Mouse (Mus musculus) stomach, embryonic 14.5 days (tissue): ENCODE results near the gene Rcn2. TPM values are rescaled to one million over a fixed set of nuclear protein-coding genes. Genes with fewer than 3 reads are reported as not detected.
"Not testable (repeated sequence)": the region's sequence is repeated elsewhere in the genome, so short reads cannot be mapped to it uniquely, and the experiment has no call there.

Experiments
- ATAC-seq: fragments of 200-750 bp; cut with Nextera tagmentation; 2 replicates; pipeline ENCODE4 v1.8.0; 2017; ENCODE audit warnings: low read depth, moderate TSS enrichment; ENCODE audit not compliant: insufficient number of reproducible peaks, insufficient read depth, low FRiP score
- H3K27ac ChIP-seq: fragments of 300-500 bp; sonication (generic); 2 replicates; pipeline ENCODE4 v1.5.1; 2014; ENCODE audit warnings: mild to moderate bottlenecking, low read length, moderate library complexity, mixed read lengths
- H3K27me3 ChIP-seq: fragments of 300-500 bp; sonication (generic); 2 replicates; pipeline ENCODE4 v1.6.1; 2014; ENCODE audit warnings: low read length, control low read depth, mixed read lengths; ENCODE audit not compliant: control insufficient read depth, insufficient read depth
- H3K36me3 ChIP-seq: fragments of 300-500 bp; sonication (generic); 2 replicates; pipeline ENCODE4 v1.6.1; 2014; ENCODE audit warnings: mild to moderate bottlenecking, control low read depth, low read length, moderate library complexity, mixed read lengths; ENCODE audit not compliant: control insufficient read depth, insufficient read depth
- H3K4me1 ChIP-seq: fragments of 300-500 bp; sonication (generic); 2 replicates; pipeline ENCODE4 v1.6.1; 2014; ENCODE audit warnings: low read length, control low read depth, mixed read lengths; ENCODE audit not compliant: control insufficient read depth, insufficient read depth
- H3K4me2 ChIP-seq: fragments of 300-500 bp; sonication (generic); replicated peaks from 2 replicates; pipeline ENCODE4 v1.6.1; 2014; ENCODE audit warnings: low read depth, low read length, control low read depth
- H3K4me3 ChIP-seq: fragments of 300-500 bp; sonication (generic); 2 replicates; pipeline ENCODE4 v1.5.1; 2014; ENCODE audit warnings: low read depth, low read length, control low read depth
- H3K9ac ChIP-seq: fragments of 300-500 bp; sonication (generic); replicated peaks from 2 replicates; pipeline ENCODE4 v1.6.1; 2014; ENCODE audit warnings: low read depth, mild to moderate bottlenecking, control low read depth, low read length, moderate library complexity, mixed read lengths
- H3K9me3 ChIP-seq: fragments of 300-500 bp; sonication (generic); 2 replicates; pipeline ENCODE4 v1.6.1; 2016; ENCODE audit warnings: low read depth, low read length, control low read depth; ENCODE audit not compliant: control insufficient read depth
- WGBS: fragments of 180-500 bp; shearing (Covaris S2); extraction: QIAGEN DNeasy Blood & Tissue Kit; methylation state at CpG from one replicate; pipeline ENCODE4 v1.1.7; 2014; 5-methylcytosine and 5-hydroxymethylcytosine counted together
- polyA plus RNA-seq: library from polyadenylated mRNA; unstranded; fragments of >200 nt; fragmentation: Nextera tagmentation; extraction: Ambion mirVana; gene quantifications from 2 replicates; pipeline ENCODE4 v1.2.1, GENCODE M21; 2014

The Rcn2 gene
- 243 and 247 TPM in 2 replicates for polyA plus RNA-seq

- Histone ChIP-seq H3K27ac (peak within 1 kb of the TSS; percentile 93), H3K9me3 (no peaks in the 10 kb centered on the region), H3K4me3 (peak within 1 kb of the TSS; percentile 63), H3K4me2 (peak within 1 kb of the TSS; percentile 47), H3K4me1 (peaks cover 6% of the 10 kb centered on the region; the same call in 1 of the 2 replicates), H3K36me3 (peaks cover 10% of the 10 kb centered on the region), H3K27me3 (no peaks in the 10 kb centered on the region), H3K9ac (peak within 1 kb of the TSS; percentile 85)
- ATAC-seq: peak; percentile 100
- under 1% methylated on average over 46 of the region's 49 CpGs for WGBS
Observed at GRCm38 (mm10) chr9:56041372-56042180, at the start of gene Rcn2. TSS of gene Rcn2 (plus strand) at chr9:56041845.

- ATAC-seq, H3K27ac ChIP-seq: not testable (repeated sequence)
- WGBS: no CpG with 5 or more reads among the region's 2 CpGs
Observed at GRCm38 (mm10) chr9:56004679-56005078, 37.0 kb upstream of the Rcn2 start.

GRCm38 (mm10) chr9:56010450-56010849 is 31.2 kb upstream of the Rcn2 start, which contains the start of gene 4930563M21Rik:
TSS of gene 4930563M21Rik (minus strand) at chr9:56010550.
- no peak for ATAC-seq
- no peak within 1 kb of the TSS for H3K4me2 ChIP-seq
- H3K36me3 ChIP-seq: no peaks in the 10 kb centered on the region
- WGBS: 75% methylated on average over 4 of the region's 4 CpGs
- H3K4me3 ChIP-seq: no peak within 1 kb of the TSS
- H3K27ac ChIP-seq: no peak within 1 kb of the TSS
- no peaks in the 10 kb centered on the region for H3K9me3 ChIP-seq
- no peaks in the 10 kb centered on the region for H3K4me1 ChIP-seq
- H3K27me3 ChIP-seq: no peaks in the 10 kb centered on the region
- no peak within 1 kb of the TSS for H3K9ac ChIP-seq

More at GRCm38 (mm10) chr9:56004679-56005078, 37.0 kb upstream of the Rcn2 start:
- not testable (repeated sequence) for H3K27me3 ChIP-seq, H3K9ac ChIP-seq, H3K4me3 ChIP-seq, H3K36me3 ChIP-seq, H3K9me3 ChIP-seq, H3K4me2 ChIP-seq, H3K4me1 ChIP-seq

GRCm38 (mm10) chr9:56024772-56025171 is 16.9 kb upstream of the Rcn2 start:
- no peak overlapping the region for H3K4me2 ChIP-seq
- H3K27me3 ChIP-seq: no peaks in the 10 kb centered on the region
- no peak overlapping the region for H3K27ac ChIP-seq
- no peak overlapping the region for H3K4me3 ChIP-seq
- no peaks in the 10 kb centered on the region for H3K4me1 ChIP-seq
- no peak for ATAC-seq
- no peaks in the 10 kb centered on the region for H3K9me3 ChIP-seq
- 58% methylated on average over 2 of the region's 2 CpGs for WGBS
- H3K9ac ChIP-seq: no peak overlapping the region
- no peaks in the 10 kb centered on the region for H3K36me3 ChIP-seq

- WGBS: 82% methylated on average over 16 of the region's 16 CpGs
- H3K9me3 ChIP-seq: no peaks in the 10 kb centered on the region
- no peaks in the 10 kb centered on the region for H3K36me3 ChIP-seq
- no peaks in the 10 kb centered on the region for H3K27me3 ChIP-seq
- ATAC-seq: no peak
- no peak overlapping the region for H3K4me3 ChIP-seq
- H3K4me1 ChIP-seq: no peaks in the 10 kb centered on the region
- H3K4me2 ChIP-seq: no peak overlapping the region
- no peak overlapping the region for H3K9ac ChIP-seq
- no peak overlapping the region for H3K27ac ChIP-seq
Observed at GRCm38 (mm10) chr9:56027292-56027691, 14.4 kb upstream of the Rcn2 start.

- H3K4me1 ChIP-seq: no peaks in the 10 kb centered on the region
- H3K4me3 ChIP-seq: no peak overlapping the region
- ATAC-seq: no peak
- no peak overlapping the region for H3K9ac ChIP-seq
- H3K36me3 ChIP-seq: no peaks in the 10 kb centered on the region
- no peak overlapping the region for H3K27ac ChIP-seq
- H3K9me3 ChIP-seq: no peaks in the 10 kb centered on the region
- H3K4me2 ChIP-seq: no peak overlapping the region
- no peaks in the 10 kb centered on the region for H3K27me3 ChIP-seq
- 69% methylated on average over 3 of the region's 3 CpGs for WGBS
Observed at GRCm38 (mm10) chr9:56032219-56032618, 9.4 kb upstream of the Rcn2 start.

GRCm38 (mm10) chr9:56042181-56042621 is 556 bp downstream of the Rcn2 start:
- Histone ChIP-seq H3K9ac (peak overlapping the region; percentile 85), H3K4me2 (peak overlapping the region; percentile 47), H3K36me3 (peaks cover 10% of the 10 kb centered on the region), H3K4me1 (peaks cover 6% of the 10 kb centered on the region; the same call in 1 of the 2 replicates), H3K9me3 (no peaks in the 10 kb centered on the region), H3K4me3 (peak overlapping the region; percentile 63), H3K27ac (peak overlapping the region; percentile 93), H3K27me3 (no peaks in the 10 kb centered on the region)
- WGBS: under 1% methylated on average over 16 of the region's 16 CpGs
- ATAC-seq: no peak; the same call in 1 of the 2 replicates

GRCm38 (mm10) chr9:56053796-56054195 is 12.2 kb downstream of the Rcn2 start:
- Histone ChIP-seq H3K4me2 (no peak overlapping the region), H3K9ac (no peak overlapping the region), H3K4me1 (no peaks in the 10 kb centered on the region), H3K27me3 (no peaks in the 10 kb centered on the region), H3K36me3 (peaks cover 33% of the 10 kb centered on the region), H3K9me3 (no peaks in the 10 kb centered on the region), H3K4me3 (no peak overlapping the region), H3K27ac (no peak overlapping the region)
- no peak for ATAC-seq
- 83% methylated on average over 3 of the region's 3 CpGs for WGBS
